Mouse (Mus musculus) cortical plate, adult 2 months (tissue): Measurements from ENCODE around the gene Mars.

Experiments used
- CTCF ChIP-seq: fragments of 200-500 bp; IDR thresholded peaks from 2 replicates; pipeline ENCODE4 v1.5.1; 2011; ENCODE audit warnings: mild to moderate bottlenecking, control low read depth, low read length; ENCODE audit not compliant: insufficient read depth; ENCODE audit errors: extremely low read depth
- POLR2A ChIP-seq: fragments of 200-500 bp; IDR thresholded peaks from 2 replicates; pipeline ENCODE4 v1.6.1; 2011; ENCODE audit warnings: mild to moderate bottlenecking, low read length, control low read depth; ENCODE audit not compliant: insufficient read depth; ENCODE audit errors: extremely low read depth

DNA sequence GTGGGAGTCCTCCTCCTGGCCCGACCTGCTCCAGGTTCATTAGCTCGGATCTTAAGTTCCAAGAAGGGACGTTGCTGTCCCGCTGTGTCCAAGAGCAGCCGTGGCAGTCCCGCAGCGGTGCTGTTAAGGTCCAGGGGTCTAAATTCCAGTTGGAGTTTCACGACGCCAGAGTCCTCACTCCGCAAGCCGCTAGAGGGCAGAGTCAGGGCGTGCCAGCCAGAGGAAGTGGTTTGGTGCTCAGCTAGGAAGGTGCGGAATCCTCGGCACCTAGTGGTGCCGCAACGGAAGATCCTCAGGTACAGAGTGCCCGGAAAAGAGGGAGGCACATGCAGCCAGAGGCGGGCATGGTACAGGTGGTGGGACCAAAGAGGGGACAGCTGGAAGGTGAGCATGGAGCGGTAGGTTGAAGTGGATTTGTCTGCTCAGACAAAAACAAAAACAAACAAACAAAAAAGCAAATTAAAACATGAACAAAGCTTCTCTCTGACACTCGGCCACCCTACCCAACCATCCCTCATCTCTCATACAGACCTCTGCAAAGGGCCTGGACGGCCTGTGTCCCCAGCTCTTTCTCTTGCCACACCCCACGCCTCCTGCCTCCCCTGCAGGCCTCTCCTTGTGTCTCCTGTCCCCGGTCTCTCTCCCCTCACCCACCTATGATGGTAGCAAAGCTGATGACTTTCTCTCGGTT, 39.2 kb upstream of the Mars start:
- TF ChIP-seq POLR2A (peak; percentile 44; the same call in 1 of the 2 replicates), CTCF (peak; percentile 84)
